Mouse (Mus musculus) subcutaneous adipose tissue, adult 2 months (tissue): ENCODE results near the gene Fn3krp. TPM values are rescaled to one million over a fixed set of nuclear protein-coding genes. Genes with fewer than 3 reads are reported as not detected.

Experiments
- polyA plus RNA-seq: library from polyadenylated mRNA; depleted of rRNA; stranded (reverse); fragments of >200 nt; gene quantifications from 2 replicates; pipeline ENCODE4 v1.2.3, GENCODE M21; 2012; ENCODE audit warnings: low replicate concordance; rRNA removed

Fn3krp gene
- polyA plus RNA-seq = 15.5 and 20.2 TPM in 2 replicates

DNA sequence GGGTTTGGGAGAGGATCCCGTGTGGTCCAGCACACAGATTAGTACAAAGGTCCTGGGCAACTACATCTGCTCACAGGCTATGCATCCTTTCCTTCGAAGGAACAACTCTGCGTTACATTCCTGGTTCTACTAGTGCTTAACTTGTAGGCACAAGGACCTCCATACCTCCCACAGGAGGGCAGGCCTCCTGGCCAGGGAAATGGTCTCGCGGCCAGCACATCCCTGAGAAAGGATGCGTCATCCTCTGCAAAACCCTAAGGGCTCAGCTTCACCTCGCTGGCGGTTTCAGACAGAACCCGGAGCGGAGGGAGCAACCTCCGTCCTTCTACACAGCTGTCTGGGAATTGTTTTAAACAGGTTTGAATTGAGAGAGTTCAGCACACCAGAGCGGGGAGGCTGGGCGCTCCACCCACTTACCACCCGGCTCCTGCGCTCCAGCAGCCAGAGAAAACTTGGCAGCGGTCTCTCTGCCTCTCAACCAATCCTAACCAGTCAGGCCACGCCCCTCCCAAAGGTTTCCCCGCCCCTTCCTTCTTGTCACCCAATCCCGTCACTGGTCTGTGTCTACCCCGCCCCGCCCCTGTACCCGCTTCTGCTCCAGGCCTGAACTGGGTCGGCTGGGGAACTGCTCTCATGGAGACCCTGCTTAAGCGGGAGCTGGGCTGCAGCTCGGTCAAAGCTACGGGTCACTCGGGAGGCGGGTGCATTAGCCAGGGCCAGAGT is at the start of gene Fn3krp:
Gene Fn3krp, plus strand, starts transcription at position 572 of the 723 bp plus-strand sequence.

DNA sequence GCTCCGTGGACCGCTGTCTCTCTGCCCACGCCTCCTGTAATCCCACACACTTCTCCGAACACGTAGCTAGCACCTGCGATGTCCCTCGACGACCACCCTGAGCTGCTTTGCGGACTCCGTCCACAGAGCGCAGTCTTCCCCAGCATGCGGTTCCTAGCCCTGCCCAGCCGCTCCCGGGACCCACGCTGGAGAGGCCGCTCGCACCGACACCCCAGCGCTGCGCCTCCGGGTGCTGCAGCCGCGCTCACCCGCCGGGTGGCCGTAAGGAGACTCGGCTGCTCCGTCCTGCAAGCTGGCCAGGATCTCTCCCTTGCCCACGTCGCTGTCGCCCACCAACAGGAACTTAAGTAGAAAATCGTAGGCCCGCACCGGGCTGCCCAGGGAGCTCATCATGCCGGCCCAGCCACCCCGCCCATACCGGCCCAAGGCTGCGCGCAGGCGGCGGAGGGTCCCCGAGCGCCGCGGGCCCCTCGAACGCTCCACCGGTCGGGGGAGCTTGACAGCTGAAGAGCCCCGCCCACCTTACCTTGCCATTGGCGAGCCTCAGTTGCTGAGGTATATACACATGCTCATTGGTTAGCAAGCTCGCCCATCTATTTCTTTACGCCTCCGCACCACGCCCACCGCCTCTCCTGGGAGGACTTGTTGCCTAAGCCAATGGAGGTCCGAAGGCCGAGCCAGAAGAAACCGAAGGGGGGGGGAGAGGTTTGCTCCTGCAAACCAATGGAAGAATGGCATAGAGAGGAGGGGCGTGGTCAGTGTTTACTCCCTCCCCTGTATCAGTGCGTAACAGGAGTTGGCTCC is 33.2 kb upstream of the Fn3krp start, which contains the start of gene Rab40b:
Gene Rab40b, minus strand, starts transcription at position 502 of the 804 bp plus-strand sequence.

DNA sequence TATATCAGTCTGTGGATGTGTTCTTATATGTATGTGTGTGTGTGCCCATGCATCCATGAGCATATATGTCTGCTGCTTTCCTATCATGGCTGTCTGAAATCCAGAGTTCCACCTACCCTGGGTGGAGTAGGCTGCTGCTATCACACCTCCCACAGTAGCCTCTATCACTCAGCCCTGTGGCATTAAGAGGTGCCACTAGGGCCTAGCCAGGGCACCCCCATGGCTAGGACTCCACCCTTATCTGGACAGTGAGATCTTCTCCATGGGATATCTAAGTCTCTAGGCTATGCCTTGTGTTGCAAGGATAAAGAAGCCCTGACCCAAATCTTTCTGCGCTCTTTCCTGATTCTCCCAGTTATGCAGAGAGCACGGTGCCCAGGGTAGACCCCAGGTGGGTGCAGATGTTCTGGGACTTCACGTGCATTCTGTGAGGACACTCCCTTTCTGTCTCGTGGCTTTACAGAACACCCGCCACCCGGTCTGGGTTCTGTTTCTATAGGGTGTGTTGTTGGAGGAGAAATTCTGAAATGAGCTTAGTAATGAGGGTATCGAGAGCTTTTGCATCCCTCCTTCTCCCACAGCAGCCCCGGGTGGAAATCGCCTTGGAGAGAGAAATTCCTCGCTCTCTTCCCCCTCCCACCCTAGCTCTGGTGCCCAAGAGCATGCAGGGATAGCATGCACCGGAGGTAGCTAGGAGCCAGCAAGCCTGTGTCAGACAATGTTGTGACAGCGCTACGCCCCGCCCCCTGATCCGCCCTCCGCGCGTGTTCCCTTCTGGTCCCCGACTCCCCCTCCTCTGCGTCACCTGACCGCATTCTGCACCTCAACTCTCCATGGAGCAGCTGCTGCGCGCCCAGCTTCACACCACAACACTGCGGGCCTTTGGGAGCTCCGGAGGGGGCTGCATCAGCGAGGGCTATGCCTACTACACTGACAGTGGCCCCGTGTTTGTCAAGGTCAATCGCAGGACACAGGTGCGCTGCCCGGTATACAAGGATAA is 13.3 kb downstream of the Fn3krp start, which contains the start of gene Fn3k:
Gene Fn3k, plus strand, starts transcription at position 758 of the 1,000 bp plus-strand sequence.

DNA sequence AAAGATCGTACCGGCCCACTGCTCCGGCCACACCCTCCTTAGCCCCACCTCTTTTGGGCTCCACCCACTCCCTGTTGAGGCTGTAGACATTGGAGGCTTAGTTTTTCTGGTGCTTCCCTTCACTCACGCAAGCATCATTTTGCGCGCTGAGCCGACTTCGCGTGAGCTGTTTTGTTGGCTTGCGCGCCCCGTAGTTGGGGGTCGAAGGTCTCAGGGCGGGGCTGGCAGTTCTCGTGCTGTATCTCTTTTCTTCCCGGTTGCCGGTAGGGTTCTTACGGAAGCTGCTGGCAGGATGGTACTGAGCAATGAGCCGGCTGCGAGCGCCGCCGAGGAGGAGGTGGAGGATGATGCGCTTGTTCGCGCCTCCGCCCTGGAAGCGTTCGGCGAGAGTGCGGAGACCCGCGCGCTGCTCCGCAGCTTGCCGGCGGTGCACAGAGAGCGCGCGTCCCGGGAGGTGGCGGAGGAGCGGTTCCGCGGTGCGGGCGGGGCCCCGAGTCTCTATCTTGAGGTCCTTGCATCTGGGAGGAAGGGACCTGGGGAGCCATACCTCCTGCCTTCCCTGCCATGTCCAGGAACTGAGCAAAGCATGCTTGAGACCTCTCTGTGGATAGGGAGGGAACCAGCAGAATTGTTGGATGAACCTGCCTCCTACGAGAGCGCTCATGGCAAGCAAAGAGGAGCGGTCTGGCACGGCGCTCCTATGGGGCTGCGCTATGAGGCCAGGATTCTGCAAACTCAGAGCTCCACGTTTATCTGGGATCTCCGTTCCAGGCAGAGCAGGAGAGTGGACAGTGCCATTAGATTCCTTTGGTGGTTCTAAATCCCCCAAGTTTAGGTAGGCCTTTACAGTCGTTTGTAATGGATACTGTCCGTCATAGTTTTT is 30.8 kb downstream of the Fn3krp start, which contains the start of gene Tbcd:
Gene Tbcd, plus strand, starts transcription at position 197 of the 883 bp plus-strand sequence.

Other genes starting within 250 kb of the Fn3krp start
- gene Hexdc, start 217.0 kb upstream of the Fn3krp start, polyA plus RNA-seq = 14.6 and 22.0 TPM in 2 replicates
- gene Ogfod3, start 216.7 kb upstream of the Fn3krp start, polyA plus RNA-seq = 13.7 and 16.6 TPM in 2 replicates
- gene Cybc1, start 192.1 kb upstream of the Fn3krp start, polyA plus RNA-seq = 24.4 and 38.6 TPM in 2 replicates
- 32.7 and 35.6 TPM in 2 replicates for gene Narf, start 184.1 kb upstream of the Fn3krp start, polyA plus RNA-seq
- 31.9 and 52.8 TPM in 2 replicates for gene Foxk2, start 161.4 kb upstream of the Fn3krp start, polyA plus RNA-seq
- gene Wdr45b, start 67.0 kb upstream of the Fn3krp start, polyA plus RNA-seq = 53.6 and 69.7 TPM in 2 replicates
- 7.6 and 9.7 TPM in 2 replicates for gene Rab40b, start 33.1 kb upstream of the Fn3krp start, polyA plus RNA-seq
- gene Fn3k, start 13.5 kb downstream of the Fn3krp start, polyA plus RNA-seq = 5.7 and 7.6 TPM in 2 replicates
- 71.3 and 86.8 TPM in 2 replicates for gene Tbcd, start 30.5 kb downstream of the Fn3krp start, polyA plus RNA-seq
- 0.46 TPM in 1 of 2 replicates, not detected in the other for gene Zfp750, start 97.9 kb downstream of the Fn3krp start, polyA plus RNA-seq